Mouse (Mus musculus): ENCODE measurements at regions not wholly inside any gene's neighbourhood (a gene's known extent, or its start where the extent isn't known, plus 50 kb on each side); places are given as distances from the start of the nearest gene placed in this dataset.

- peak; percentile 43 for DNase-seq (ENCODE audit: low read depth, low spot score)
These were observed 53.6 kb upstream of the Otol1 start for GRCm38 (mm10) chr3:69953674-69954329.

- no peak for DNase-seq (ENCODE audit: low read depth, low spot score)
These were observed 63.2 kb upstream of the Sptssb start for GRCm38 (mm10) chr3:69922792-69923418.

GRCm38 (mm10) chr3:69912859-69913258, 53.1 kb upstream of the Sptssb start:
- no peak for DNase-seq (ENCODE audit: low read depth, low spot score)

GRCm38 (mm10) chr3:69910073-69910472, 50.3 kb upstream of the Sptssb start:
- DNase-seq (ENCODE audit: low read depth, low spot score), result no peak
